8 mouse cellular contexts compared by ENCODE assay signal in genomic region chr16:90709711-90710289, GRCm38 (mm10). TPM values are rescaled to one million over a fixed set of nuclear protein-coding genes. Genes with fewer than 3 reads are reported as not detected.
DNase-seq lines count a peak whose midpoint lies in the region; ATAC-seq and TF ChIP-seq lines count a peak whose summit lies in the region.

No protein-coding gene starts in this region.

- no peaks in the 10 kb centered on the region for H3K36me3 ChIP-seq in C2C12 (ENCODE audit: control insufficient read depth, insufficient read depth)
- no peaks in the 10 kb centered on the region for H3K36me3 ChIP-seq in forebrain, embryonic 12.5 days (replicated peaks)
- H3K36me3 ChIP-seq in hindbrain, embryonic 11.5 days (ENCODE audit: control insufficient read depth, insufficient read depth, low read length), result no peaks in the 10 kb centered on the region
- H3K36me3 ChIP-seq in midbrain, embryonic 16.5 days (ENCODE audit: control insufficient read depth, insufficient read depth, low read length), result no peaks in the 10 kb centered on the region
- no peaks in the 10 kb centered on the region for H3K36me3 ChIP-seq in thymus, adult 2 months (ENCODE audit: control insufficient read depth, insufficient read depth, low read length)

- peak overlapping the region; percentile 76 for H3K27ac ChIP-seq in forebrain, embryonic 12.5 days
- peak overlapping the region; percentile 53 for H3K27ac ChIP-seq in hindbrain, embryonic 11.5 days (ENCODE audit: low read depth, low read length)
- peak overlapping the region; percentile 83 for H3K27ac ChIP-seq in midbrain, embryonic 16.5 days (ENCODE audit: low read length)
- no peak overlapping the region for H3K27ac ChIP-seq in thymus, adult 2 months (ENCODE audit: control insufficient read depth, insufficient read depth, low read length)

- no peak overlapping the region for H3K4me3 ChIP-seq in C2C12 (ENCODE audit: insufficient read depth, poor library complexity, severe bottlenecking)
- H3K4me3 ChIP-seq in forebrain, embryonic 12.5 days (replicated peaks), result peak overlapping the region; percentile 17; the same call in 1 of the 2 replicates
- peak overlapping the region; percentile 14; the same call in 1 of the 2 replicates for H3K4me3 ChIP-seq in hindbrain, embryonic 11.5 days (ENCODE audit: low read depth, low read length)
- peak overlapping the region; percentile 27 for H3K4me3 ChIP-seq in midbrain, embryonic 16.5 days (ENCODE audit: low read depth, low read length)
- no peak overlapping the region for H3K4me3 ChIP-seq in thymus, adult 2 months (ENCODE audit: control insufficient read depth, insufficient read depth, low read length)

- no peaks in the 10 kb centered on the region for H3K9me3 ChIP-seq in forebrain, embryonic 12.5 days
- no peaks in the 10 kb centered on the region for H3K9me3 ChIP-seq in hindbrain, embryonic 11.5 days (ENCODE audit: control insufficient read depth, low read length)
- H3K9me3 ChIP-seq in midbrain, embryonic 16.5 days (replicated peaks; ENCODE audit: control insufficient read depth, low read length, poor library complexity, severe bottlenecking), result no peaks in the 10 kb centered on the region

- H3K4me1 ChIP-seq in forebrain, embryonic 12.5 days, result peaks cover 32% of the 10 kb centered on the region
- 0 out of 2 replicates have a peak, but pooled peaks cover 2% of the 10 kb centered on the region for H3K4me1 ChIP-seq in hindbrain, embryonic 11.5 days (replicated peaks; ENCODE audit: control insufficient read depth, insufficient read depth, low read length)
- H3K4me1 ChIP-seq in midbrain, embryonic 16.5 days (ENCODE audit: control insufficient read depth, insufficient read depth, low read length), result peaks cover 28% of the 10 kb centered on the region
- no peaks in the 10 kb centered on the region for H3K4me1 ChIP-seq in thymus, adult 2 months (replicated peaks; ENCODE audit: control insufficient read depth, insufficient read depth, low read length)

- no peaks in the 10 kb centered on the region for H3K27me3 ChIP-seq in C2C12 (ENCODE audit: control insufficient read depth, insufficient read depth, insufficient read length)
- peaks cover 14% of the 10 kb centered on the region; the same call in 1 of the 2 replicates for H3K27me3 ChIP-seq in forebrain, embryonic 12.5 days
- H3K27me3 ChIP-seq in hindbrain, embryonic 11.5 days (ENCODE audit: control insufficient read depth, insufficient read depth, low read length), result no peaks in the 10 kb centered on the region
- no peaks in the 10 kb centered on the region for H3K27me3 ChIP-seq in midbrain, embryonic 16.5 days (ENCODE audit: control insufficient read depth, insufficient read depth, low read depth, low read length)
- H3K27me3 ChIP-seq in thymus, adult 2 months (ENCODE audit: control insufficient read depth, insufficient read depth, low read length), result no peaks in the 10 kb centered on the region

- TF ChIP-seq CTCF in C2C12 (IDR thresholded peaks at IDR 0.05; ENCODE audit: control insufficient read depth, insufficient read depth, insufficient read length), result no peak
- no peak for TF ChIP-seq CTCF in thymus, adult 2 months (IDR thresholded peaks at IDR 0.05; ENCODE audit: borderline replicate concordance, control insufficient read depth, extremely low read depth, insufficient read depth, low read length, poor library complexity)

- ATAC-seq in forebrain, embryonic 12.5 days (ENCODE audit: low FRiP score), result peak; percentile 87
- ATAC-seq in hindbrain, embryonic 11.5 days (ENCODE audit: low FRiP score), result peak; percentile 88
- peak; percentile 94 for ATAC-seq in midbrain, embryonic 16.5 days
- no peak for ATAC-seq in monocyte, adult 5-6 weeks (replicated peaks; ENCODE audit: insufficient number of reproducible peaks, low FRiP score, low TSS enrichment, poor library complexity, severe bottlenecking)

- H3ac ChIP-seq in C2C12 (ENCODE audit: control insufficient read depth, insufficient read length, low read depth), result no peak overlapping the region

- peak; percentile 98 for DNase-seq in brain, adult 2 months (ENCODE audit: low read depth, low spot score)
- peak; percentile 70 for DNase-seq in hindbrain, embryonic 11.5 days (ENCODE audit: low spot score)
- peak; percentile 79 to 84 for DNase-seq in left cerebral cortex, adult 18-20 months (ENCODE audit: low spot score in 2 of 2)
- DNase-seq in thymus, adult 2 months, result no peak

- H3K9ac ChIP-seq in forebrain, embryonic 12.5 days, result 0 out of 2 replicates have a peak overlapping the region, but pooled peaks have one; percentile 29
- H3K9ac ChIP-seq in hindbrain, embryonic 11.5 days (ENCODE audit: low read depth, low read length), result peak overlapping the region; percentile 36; the same call in 1 of the 2 replicates
- peak overlapping the region; percentile 54 for H3K9ac ChIP-seq in midbrain, embryonic 16.5 days (ENCODE audit: low read depth, low read length)

- no peaks in the 10 kb centered on the region for H3K79me3 ChIP-seq in C2C12 (ENCODE audit: low read depth)

- TF ChIP-seq POLR2A in thymus, adult 2 months (IDR thresholded peaks at IDR 0.05; ENCODE audit: control insufficient read depth, extremely low read depth, insufficient read depth, low read length, poor library complexity), result no peak

- H3K79me2 ChIP-seq in C2C12 (ENCODE audit: control insufficient read depth, insufficient read depth), result no peaks in the 10 kb centered on the region

- H3K4me2 ChIP-seq in forebrain, embryonic 12.5 days, result peak overlapping the region; percentile 46
- peak overlapping the region; percentile 31 for H3K4me2 ChIP-seq in hindbrain, embryonic 11.5 days (replicated peaks; ENCODE audit: low read depth, low read length)
- H3K4me2 ChIP-seq in midbrain, embryonic 16.5 days (ENCODE audit: low read length), result peak overlapping the region; percentile 57

- 23% methylated on average over 17 of the region's 17 CpGs for WGBS in forebrain, embryonic 12.5 days
- WGBS in hindbrain, embryonic 11.5 days, result 36% methylated on average over 17 of the region's 17 CpGs
- 4% methylated on average over 17 of the region's 17 CpGs for WGBS in midbrain, embryonic 16.5 days
- WGBS in thymus, adult 2 months, result 68% methylated on average over 17 of the region's 17 CpGs

TF ChIP-seq in C2C12, 6 proteins besides CTCF, POLR2A, EP300 and RAD21:
- TF ChIP-seq MYOG (IDR thresholded peaks at IDR 0.05; ENCODE audit: control insufficient read depth, extremely low read depth, insufficient read length) (no peak), MAX (IDR thresholded peaks at IDR 0.05) (peak; percentile 23)

RNA-seq across cellular contexts. Expression of gene Mis18a, which starts 17.4 kb away (rescaled TPM):
- polyA plus RNA-seq in C2C12 (2012; fragmentation: generic; extraction: Trizol), result 22.2 TPM
- polyA plus RNA-seq in forebrain, embryonic 12.5 days (2016; fragmentation: Nextera tagmentation; extraction: Ambion mirVana), result 80.1 and 82.0 TPM in 2 replicates
- polyA plus RNA-seq in hindbrain, embryonic 11.5 days (2014; fragmentation: Nextera tagmentation; extraction: Ambion mirVana), result 78.8 and 82.9 TPM in 2 replicates
- 1 to 10 TPM; 5.7 to 6.8 TPM for total RNA-seq in left cerebral cortex, adult 18-20 months (2021)
- 26.6 and 28.4 TPM in 2 replicates for polyA plus RNA-seq in midbrain, embryonic 16.5 days (2015; fragmentation: Nextera tagmentation; extraction: Ambion mirVana)
- 36.1 to 45.9 TPM (median 37.8 TPM) in 3 replicates for total RNA-seq in monocyte, adult 5-6 weeks (2017)
- 44.7 and 46.3 TPM in 2 replicates for polyA plus RNA-seq in thymus, adult 2 months (2012; rRNA removed)

RNA-seq across cellular contexts. Expression of gene Mrap, which starts 28.2 kb away (rescaled TPM):
- polyA plus RNA-seq in C2C12 (2012; fragmentation: generic; extraction: Trizol), result not detected
- polyA plus RNA-seq in forebrain, embryonic 12.5 days (2016; fragmentation: Nextera tagmentation; extraction: Ambion mirVana), result not detected in 2 replicates
- 0.43 and 0.49 TPM in 2 replicates for polyA plus RNA-seq in hindbrain, embryonic 11.5 days (2014; fragmentation: Nextera tagmentation; extraction: Ambion mirVana)
- total RNA-seq in left cerebral cortex, adult 18-20 months (2021), result under 1 TPM; 0.45 to 0.74 TPM
- polyA plus RNA-seq in midbrain, embryonic 16.5 days (2015; fragmentation: Nextera tagmentation; extraction: Ambion mirVana), result 0.25 and 0.42 TPM in 2 replicates
- total RNA-seq in monocyte, adult 5-6 weeks (2017), result 2.4 TPM in 1 of 3 replicates, not detected in the others
- 39.0 and 41.1 TPM in 2 replicates for polyA plus RNA-seq in thymus, adult 2 months (2012; rRNA removed)

Comparison
In these comparisons a context has a peak if more than half of its experiments do, and no peak if none do; other contexts are left out.
1. H3K4me3 ChIP-seq: peak in forebrain, embryonic 12.5 days (single experiment), hindbrain, embryonic 11.5 days (single experiment) and midbrain, embryonic 16.5 days (single experiment); none in C2C12 (single experiment) and thymus, adult 2 months (single experiment).
2. RNA of gene Mrap, which starts 28.2 kb away (polyA plus RNA-seq): 39.0 to 41.1 TPM in thymus, adult 2 months; 0.43 to 0.49 TPM in hindbrain, embryonic 11.5 days, 0.25 to 0.42 TPM in midbrain, embryonic 16.5 days, not detected in C2C12 (single experiment) and not detected in forebrain, embryonic 12.5 days; every median in the first group is over 10 times any median in the second.
3. Peak in every context shown above with its lines, with median percentiles within 50 percentile points of each other: H3K4me2 ChIP-seq and H3K9ac ChIP-seq.